Mouse (Mus musculus) myocyte (in vitro differentiated cells): ENCODE measurements around the gene Meis1. TPM values are rescaled to one million over a fixed set of nuclear protein-coding genes. Genes with fewer than 3 reads are reported as not detected.
A peak's percentile ranks its signal among the peaks of the same experiment; 100 is the strongest.

Experiments
- H3K27me3 ChIP-seq: one replicate; pipeline ENCODE4 v1.6.1; 2011; ENCODE audit not compliant: control insufficient read depth, insufficient read depth, insufficient read length
- H3K36me3 ChIP-seq: one replicate; pipeline ENCODE4 v1.6.1; 2011; ENCODE audit not compliant: control insufficient read depth, insufficient read depth
- H3K4me2 ChIP-seq: one replicate; pipeline ENCODE4 v1.6.1; 2011; ENCODE audit warnings: low read depth, control low read depth
- H3K4me3 ChIP-seq: one replicate; pipeline ENCODE4 v1.5.1; 2011; ENCODE audit warnings: mild to moderate bottlenecking, control low read depth, moderate library complexity
- H3K79me2 ChIP-seq: one replicate; pipeline ENCODE4 v1.6.1; 2011; ENCODE audit not compliant: control insufficient read depth, insufficient read depth
- H3ac ChIP-seq: one replicate; pipeline ENCODE4 v1.6.1; 2011; ENCODE audit not compliant: control insufficient read depth, insufficient read length
- CEBPB ChIP-seq: IDR thresholded peaks from 2 replicates; pipeline ENCODE4 v1.6.1; 2011; ENCODE audit warnings: mild to moderate bottlenecking, moderate library complexity; ENCODE audit not compliant: poor library complexity, insufficient read depth, severe bottlenecking
- E2F4 ChIP-seq: IDR thresholded peaks from one replicate; pipeline ENCODE4 v1.6.1; 2011; ENCODE audit warnings: mild to moderate bottlenecking, control low read depth, moderate library complexity; ENCODE audit not compliant: insufficient read depth
- MAX ChIP-seq: IDR thresholded peaks from one replicate; pipeline ENCODE4 v1.6.1; 2011; ENCODE audit warnings: low read depth, mild to moderate bottlenecking, control low read depth
- MYOD1 ChIP-seq, 3 experiments: IDR thresholded peaks; one replicate each; pipeline ENCODE4 v1.6.1; 2011; ENCODE audit warnings: control low read depth in 2 of 3, low read depth in 2 of 3, mild to moderate bottlenecking in 2 of 3, moderate library complexity in 1 of 3; ENCODE audit not compliant: insufficient read length in 2 of 3, control insufficient read depth in 1 of 3
- MYOG ChIP-seq, 3 experiments: IDR thresholded peaks; one replicate each; pipeline ENCODE4 v1.6.1; 2011; ENCODE audit warnings: control low read depth in 2 of 3, low read depth in 2 of 3, mild to moderate bottlenecking in 2 of 3; ENCODE audit not compliant: insufficient read length in 2 of 3, control insufficient read depth in 1 of 3, insufficient read depth in 1 of 3
- POLR2A ChIP-seq: IDR thresholded peaks from one replicate; pipeline ENCODE4 v1.6.1; 2011; ENCODE audit warnings: low read depth, mild to moderate bottlenecking, control low read depth, moderate library complexity; ENCODE audit not compliant: insufficient read length
- POLR2AphosphoS2 ChIP-seq: IDR thresholded peaks from one replicate; pipeline ENCODE4 v1.6.1; 2011; ENCODE audit warnings: low read depth, control low read depth; ENCODE audit not compliant: insufficient read length
- REST ChIP-seq: IDR thresholded peaks from one replicate; pipeline ENCODE4 v1.6.1; 2011; ENCODE audit warnings: mild to moderate bottlenecking, control low read depth, moderate library complexity; ENCODE audit not compliant: insufficient read depth, insufficient read length
- SRF ChIP-seq: IDR thresholded peaks from one replicate; pipeline ENCODE4 v1.6.1; 2011; ENCODE audit warnings: low read depth; ENCODE audit not compliant: control insufficient read depth, insufficient read length
- TCF12 ChIP-seq: IDR thresholded peaks from one replicate; pipeline ENCODE4 v1.6.1; 2011; ENCODE audit warnings: mild to moderate bottlenecking, control low read depth; ENCODE audit not compliant: poor library complexity, insufficient read depth, severe bottlenecking
- TCF3 ChIP-seq: IDR thresholded peaks from one replicate; pipeline ENCODE4 v1.6.1; 2011; ENCODE audit warnings: low read depth, control low read depth; ENCODE audit not compliant: insufficient read length
- USF1 ChIP-seq: IDR thresholded peaks from one replicate; pipeline ENCODE4 v1.6.1; 2011; ENCODE audit warnings: low read depth, mild to moderate bottlenecking, control low read depth, moderate library complexity
- polyA plus RNA-seq: library from polyadenylated mRNA; unstranded; fragments of >200 nt; fragmentation: generic; extraction: Trizol; gene quantifications from one replicate; pipeline ENCODE4 v1.2.1, GENCODE M21; 2012; ENCODE audit warnings: missing spikeins

The Meis1 gene
- polyA plus RNA-seq, 1 experiment: 7.1 TPM

DNA sequence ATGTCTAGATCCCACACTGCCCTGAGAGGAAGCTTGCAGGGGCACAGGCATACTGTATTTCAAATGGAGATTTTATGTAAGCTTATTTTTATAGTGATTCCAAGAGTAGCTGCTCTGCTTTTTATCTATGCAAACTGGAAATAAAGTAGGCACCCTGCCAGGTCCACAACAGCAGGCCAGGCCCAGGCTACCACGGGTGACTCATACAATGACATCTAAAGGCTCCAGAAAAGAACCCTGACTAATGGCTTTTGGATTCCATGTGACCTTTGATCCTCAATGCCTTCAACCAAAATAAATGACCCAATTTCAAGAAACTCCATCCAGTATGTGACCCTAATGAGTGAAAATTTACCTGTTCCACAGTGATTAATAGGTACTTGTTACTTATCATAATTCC lies 91.4 kb downstream of the Meis1 start:
- no peaks in the 10 kb centered on the region for H3K79me2 ChIP-seq
- peak overlapping the region; percentile 33 for H3K4me2 ChIP-seq
- no peak for TF ChIP-seq POLR2A
- no peak for TF ChIP-seq E2F4
- no peak for TF ChIP-seq TCF12
- no peak for TF ChIP-seq MYOG (IDR thresholded peaks at IDR 0.05; ENCODE audit: control insufficient read depth in 1 of 3, insufficient read depth in 1 of 3, insufficient read length in 2 of 3, low read depth in 2 of 3)
- 0 out of 2 replicates have a peak, but pooled peaks have one; percentile 28 for TF ChIP-seq CEBPB
- no peak for TF ChIP-seq POLR2AphosphoS2
- no peak for TF ChIP-seq SRF
- peak; percentile 18 for TF ChIP-seq USF1
- no peak for TF ChIP-seq REST
- no peak for TF ChIP-seq TCF3
- peak in 1 of 3 experiments; percentile 6 for TF ChIP-seq MYOD1 (IDR thresholded peaks at IDR 0.05; ENCODE audit: control insufficient read depth in 1 of 3, insufficient read length in 2 of 3, low read depth in 2 of 3)
- no peak overlapping the region for H3K4me3 ChIP-seq
- H3ac ChIP-seq: no peak overlapping the region
- H3K27me3 ChIP-seq: no peaks in the 10 kb centered on the region
- no peaks in the 10 kb centered on the region for H3K36me3 ChIP-seq

DNA sequence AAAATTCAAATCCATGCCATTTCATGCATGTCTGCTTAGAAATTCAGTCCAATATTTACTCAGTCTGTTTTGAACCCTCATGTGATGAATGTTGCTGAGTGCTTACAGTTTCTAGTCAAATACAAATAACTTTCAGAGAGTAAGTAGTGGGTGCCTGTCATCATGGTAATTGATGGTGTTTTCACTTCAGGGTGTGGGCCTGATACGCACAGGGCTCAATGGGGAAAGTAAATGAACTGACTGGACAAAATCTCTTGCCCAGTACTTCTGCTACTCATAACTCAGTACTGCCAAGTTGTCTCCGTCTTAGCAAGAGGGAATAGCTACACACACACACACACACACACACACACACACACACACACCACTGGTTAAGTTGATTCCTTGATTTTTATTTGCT lies 92.0 kb downstream of the Meis1 start:
- Histone ChIP-seq H3K36me3 (no peaks in the 10 kb centered on the region), H3K4me3 (no peak overlapping the region), H3K4me2 (peak overlapping the region; percentile 33), H3K27me3 (no peaks in the 10 kb centered on the region), H3ac (no peak overlapping the region), H3K79me2 (no peaks in the 10 kb centered on the region)
- no peak for TF ChIP-seq SRF
- no peak for TF ChIP-seq TCF3
- TF ChIP-seq USF1: no peak
- no peak for TF ChIP-seq REST
- TF ChIP-seq MYOG (IDR thresholded peaks at IDR 0.05; ENCODE audit: control insufficient read depth in 1 of 3, insufficient read depth in 1 of 3, insufficient read length in 2 of 3, low read depth in 2 of 3): no peak
- TF ChIP-seq MYOD1 (IDR thresholded peaks at IDR 0.05; ENCODE audit: control insufficient read depth in 1 of 3, insufficient read length in 2 of 3, low read depth in 2 of 3): no peak
- TF ChIP-seq CEBPB: no peak
- TF ChIP-seq POLR2AphosphoS2: no peak
- TF ChIP-seq POLR2A: no peak
- no peak for TF ChIP-seq E2F4
- no peak for TF ChIP-seq MAX
- no peak for TF ChIP-seq TCF12

DNA sequence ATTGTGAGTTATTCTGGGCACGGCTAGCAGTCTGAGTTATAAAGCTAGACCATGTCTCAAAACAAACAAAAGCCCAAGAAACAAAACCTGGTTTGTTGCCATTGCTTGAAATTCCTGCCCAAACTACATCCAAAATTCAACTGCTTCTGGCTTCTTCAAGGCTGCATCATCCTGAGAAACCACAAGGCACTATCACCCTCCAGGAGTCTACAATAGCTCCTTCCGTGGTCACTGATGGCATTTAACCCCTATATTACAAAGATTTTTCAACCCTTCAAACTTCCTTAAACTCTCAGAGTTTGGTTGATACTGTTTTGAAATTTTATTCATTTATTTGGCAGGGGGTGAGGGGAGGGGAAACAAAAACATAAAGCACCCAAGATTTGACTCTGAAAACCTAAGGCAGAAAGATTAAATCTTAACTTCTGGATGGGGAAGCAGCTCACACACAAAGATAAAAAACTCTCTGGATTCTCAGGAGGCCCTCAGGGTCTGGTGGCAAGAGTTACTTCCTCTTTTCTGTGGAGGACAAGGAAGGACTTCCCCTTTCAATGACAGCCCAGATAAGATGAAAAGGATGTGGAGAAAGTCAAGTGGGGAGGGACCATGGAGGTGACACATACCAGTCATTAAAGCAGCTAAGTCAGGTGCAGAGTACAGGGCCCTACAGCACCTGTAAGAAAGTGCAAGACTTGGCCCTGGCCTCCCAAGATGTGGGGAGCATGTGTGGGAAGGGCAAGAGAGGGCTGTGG lies 94.0 kb downstream of the Meis1 start:
- TF ChIP-seq POLR2A (no peak), CEBPB (no peak), MAX (no peak), SRF (no peak), POLR2AphosphoS2 (no peak), USF1 (no peak), MYOD1 (IDR thresholded peaks at IDR 0.05; ENCODE audit: control insufficient read depth in 1 of 3, insufficient read length in 2 of 3, low read depth in 2 of 3) (no peak), TCF3 (no peak), E2F4 (no peak), REST (no peak), TCF12 (no peak), MYOG (IDR thresholded peaks at IDR 0.05; ENCODE audit: control insufficient read depth in 1 of 3, insufficient read depth in 1 of 3, insufficient read length in 2 of 3, low read depth in 2 of 3) (no peak)
- H3ac ChIP-seq: no peak overlapping the region
- peak overlapping the region; percentile 30 for H3K4me2 ChIP-seq
- H3K27me3 ChIP-seq: no peaks in the 10 kb centered on the region
- H3K4me3 ChIP-seq: no peak overlapping the region
- H3K79me2 ChIP-seq: no peaks in the 10 kb centered on the region
- H3K36me3 ChIP-seq: no peaks in the 10 kb centered on the region

DNA sequence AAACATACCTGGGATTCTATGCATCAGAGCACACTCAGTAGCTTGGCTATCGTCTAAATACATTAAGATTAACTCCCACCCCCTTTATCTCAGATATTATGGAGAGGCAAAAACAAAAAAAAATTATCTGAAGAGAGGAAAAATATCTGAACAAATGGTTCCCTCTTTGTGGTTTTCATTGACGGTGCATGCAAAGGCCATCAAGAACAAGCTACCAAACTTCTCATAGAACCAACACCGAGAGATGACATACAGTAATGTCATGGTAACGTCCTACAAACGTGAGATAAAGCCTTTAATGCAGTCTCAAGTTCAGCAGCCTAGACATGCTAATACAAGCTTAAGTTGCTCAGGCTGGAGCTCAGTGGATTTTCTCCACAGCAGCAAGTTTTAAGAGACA lies 95.5 kb downstream of the Meis1 start:
- Histone ChIP-seq H3ac (no peak overlapping the region), H3K36me3 (no peaks in the 10 kb centered on the region), H3K4me3 (no peak overlapping the region), H3K4me2 (no peak overlapping the region), H3K79me2 (no peaks in the 10 kb centered on the region), H3K27me3 (no peaks in the 10 kb centered on the region)
- TF ChIP-seq CEBPB: no peak
- no peak for TF ChIP-seq MYOG (IDR thresholded peaks at IDR 0.05; ENCODE audit: control insufficient read depth in 1 of 3, insufficient read depth in 1 of 3, insufficient read length in 2 of 3, low read depth in 2 of 3)
- no peak for TF ChIP-seq E2F4
- TF ChIP-seq TCF3: no peak
- TF ChIP-seq USF1: no peak
- TF ChIP-seq MAX: no peak
- no peak for TF ChIP-seq POLR2A

DNA sequence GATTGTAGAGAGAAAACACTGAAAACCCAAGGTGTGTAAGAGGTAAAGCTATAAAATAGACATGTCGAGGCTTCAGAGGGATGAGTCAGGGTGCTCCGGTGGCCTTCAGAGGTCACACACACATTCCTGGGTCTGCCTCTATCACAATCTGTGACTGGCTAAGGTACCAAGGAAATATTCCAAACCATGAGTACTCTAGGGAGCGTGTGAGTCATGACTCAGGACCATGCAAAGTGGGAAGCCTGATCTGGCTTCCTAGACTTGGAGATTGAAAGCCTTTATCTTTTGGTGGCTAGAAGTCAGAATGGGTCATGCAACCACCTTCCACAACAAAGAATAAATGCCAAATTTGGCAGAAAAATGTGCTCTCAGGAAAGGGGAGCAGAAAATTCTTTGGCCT lies 98.1 kb downstream of the Meis1 start:
- no peaks in the 10 kb centered on the region for H3K79me2 ChIP-seq
- no peak for TF ChIP-seq SRF
- no peak for TF ChIP-seq POLR2AphosphoS2
- TF ChIP-seq MYOD1 (IDR thresholded peaks at IDR 0.05; ENCODE audit: control insufficient read depth in 1 of 3, insufficient read length in 2 of 3, low read depth in 2 of 3): no peak
- no peaks in the 10 kb centered on the region for H3K27me3 ChIP-seq
- H3K36me3 ChIP-seq: no peaks in the 10 kb centered on the region
- H3K4me2 ChIP-seq: no peak overlapping the region
- H3K4me3 ChIP-seq: no peak overlapping the region
- H3ac ChIP-seq: no peak overlapping the region
